Mouse (Mus musculus): Measurements from ENCODE around the gene Hist1h2bk.
"Not testable (repeated sequence)": the region's sequence is repeated elsewhere in the genome, so short reads cannot be mapped to it uniquely, and the experiment has no call there.

DNA sequence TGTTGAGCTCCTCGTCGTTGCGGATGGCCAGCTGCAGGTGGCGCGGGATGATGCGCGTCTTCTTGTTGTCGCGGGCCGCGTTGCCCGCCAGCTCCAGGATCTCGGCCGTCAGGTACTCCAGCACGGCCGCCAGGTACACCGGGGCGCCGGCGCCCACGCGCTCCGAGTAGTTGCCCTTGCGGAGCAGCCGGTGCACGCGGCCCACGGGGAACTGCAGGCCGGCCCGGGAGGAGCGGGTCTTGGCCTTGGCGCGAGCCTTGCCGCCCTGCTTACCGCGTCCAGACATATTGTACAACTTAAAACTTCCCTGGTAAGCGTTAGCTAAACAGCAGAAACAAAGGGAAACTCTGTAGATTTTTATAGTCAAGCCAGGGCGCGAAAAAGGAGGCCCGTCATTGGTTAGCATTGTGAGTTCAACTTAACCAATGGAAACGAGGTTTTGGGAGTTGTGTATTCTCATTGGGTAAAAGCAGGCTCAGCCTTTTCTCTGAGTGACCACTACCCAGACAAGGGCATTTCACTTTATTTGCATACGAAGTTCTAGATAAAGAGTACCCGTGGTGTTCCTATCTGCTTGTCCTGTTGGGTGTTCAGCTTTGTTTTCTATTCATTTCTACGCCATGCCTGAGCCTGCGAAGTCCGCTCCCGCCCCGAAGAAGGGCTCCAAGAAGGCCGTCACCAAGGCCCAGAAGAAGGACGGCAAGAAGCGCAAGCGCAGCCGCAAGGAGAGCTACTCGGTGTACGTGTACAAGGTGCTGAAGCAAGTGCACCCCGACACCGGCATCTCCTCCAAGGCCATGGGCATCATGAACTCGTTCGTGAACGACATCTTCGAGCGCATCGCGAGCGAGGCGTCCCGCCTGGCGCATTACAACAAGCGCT lies at the start of gene Hist1h2bk, which contains the start of gene Hist1h2ah:
- not testable (repeated sequence) for TF ChIP-seq CTCF (conservative IDR thresholded peaks at IDR 0.05; ENCODE audit: low read length); POU5F1 (IDR thresholded peaks at IDR 0.05; ENCODE audit: borderline replicate concordance, low read length); NANOG (IDR thresholded peaks at IDR 0.05; ENCODE audit: borderline replicate concordance, low read length)

Data from E14TG2a.4 (cell line).